Mouse (Mus musculus) spleen, adult 2 months (tissue): ENCODE results near the gene Eva1a.

ENCODE experiments used
- CTCF ChIP-seq: fragments of 200-500 bp; IDR thresholded peaks from 2 replicates; pipeline ENCODE4 v1.5.1; 2011; ENCODE audit warnings: mild to moderate bottlenecking, inconsistent platforms; ENCODE audit not compliant: insufficient read depth, insufficient read length, insufficient replicate concordance; ENCODE audit errors: extremely low read depth
- POLR2A ChIP-seq: fragments of 200-500 bp; IDR thresholded peaks from 2 replicates; pipeline ENCODE4 v1.6.1; 2011; ENCODE audit warnings: low read depth, low read length, inconsistent platforms

GRCm38 (mm10) chr6:82040834-82041487 lies at the start of gene Eva1a:
- TF ChIP-seq CTCF (no peak), POLR2A (no peak)
